Mouse (Mus musculus): ENCODE measurements around the gene Tmem199. TPM values are rescaled to one million over a fixed set of nuclear protein-coding genes. Genes with fewer than 3 reads are reported as not detected.

Gene Tmem199
- polyA plus RNA-seq, 1 experiment from 2014 or later, result 49.2 TPM

DNA sequence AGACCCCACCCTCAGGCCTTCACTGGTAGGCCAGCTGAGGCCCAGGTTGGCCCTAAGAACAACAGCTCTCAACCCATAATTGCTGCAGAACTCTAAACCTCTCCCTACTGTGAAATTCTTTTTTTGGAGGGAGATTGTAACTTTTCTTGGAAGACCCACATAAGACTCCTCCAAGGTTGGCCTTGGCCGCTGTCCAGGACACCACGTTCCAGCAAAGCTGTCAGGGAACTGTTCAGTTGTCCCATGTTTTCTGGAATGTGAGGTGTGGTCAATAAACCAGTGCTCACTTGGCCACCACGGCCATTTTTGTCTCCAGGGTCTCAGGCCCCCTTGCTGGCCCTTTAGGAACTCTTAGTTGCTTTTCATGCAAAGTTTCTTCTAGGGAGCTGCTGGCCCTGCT is 9.9 kb upstream of the Tmem199 start:
- ATAC-seq, result no peak
- Histone ChIP-seq H3K27me3 (replicated peaks; ENCODE audit: control insufficient read depth, insufficient read depth, low read length) (no peaks in the 10 kb centered on the region), H3K4me2 (replicated peaks; ENCODE audit: low read depth) (no peak overlapping the region), H3K9ac (ENCODE audit: low read depth, low read length) (no peak overlapping the region), H3K27ac (ENCODE audit: low read depth, low read length) (no peak overlapping the region), H3K9me3 (ENCODE audit: control insufficient read depth) (no peaks in the 10 kb centered on the region), H3K36me3 (ENCODE audit: control insufficient read depth, insufficient read depth) (peaks cover 86% of the 10 kb centered on the region), H3K4me3 (ENCODE audit: low read depth, low read length) (no peak overlapping the region), H3K4me1 (replicated peaks; ENCODE audit: control insufficient read depth, insufficient read depth, low read length) (no peaks in the 10 kb centered on the region)
- TF ChIP-seq CTCF (IDR thresholded peaks at IDR 0.05; ENCODE audit: low read depth), result no peak
- 84% methylated on average over 3 of the region's 3 CpGs for WGBS

DNA sequence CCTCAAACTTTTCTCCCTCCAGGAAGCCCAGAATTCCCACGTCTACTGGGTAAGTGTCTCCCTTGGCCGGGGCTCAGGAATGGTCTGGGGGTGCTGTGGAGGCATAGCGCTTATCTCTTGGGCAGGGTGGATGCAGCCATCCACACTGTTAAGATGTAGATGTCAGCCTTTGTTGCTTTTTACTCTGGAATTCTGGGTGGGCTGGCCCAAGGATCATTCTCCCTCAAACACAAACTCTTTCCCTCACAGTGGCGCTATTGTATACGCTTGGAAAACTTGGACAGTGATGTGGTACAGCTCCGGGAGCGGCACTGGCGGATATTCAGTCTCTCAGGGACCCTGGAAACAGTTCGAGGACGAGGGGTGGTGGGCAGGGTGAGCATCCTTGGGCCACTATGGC is 7.0 kb upstream of the Tmem199 start:
- no peaks in the 10 kb centered on the region for H3K4me1 ChIP-seq (replicated peaks; ENCODE audit: control insufficient read depth, insufficient read depth, low read length)
- no peak overlapping the region for H3K4me3 ChIP-seq (ENCODE audit: low read depth, low read length)
- 86% methylated on average over 10 of the region's 10 CpGs for WGBS
- H3K27ac ChIP-seq (ENCODE audit: low read depth, low read length), result no peak overlapping the region
- no peaks in the 10 kb centered on the region for H3K9me3 ChIP-seq (ENCODE audit: control insufficient read depth)
- no peak for ATAC-seq
- TF ChIP-seq CTCF (IDR thresholded peaks at IDR 0.05; ENCODE audit: low read depth), result no peak
- peaks cover 82% of the 10 kb centered on the region for H3K36me3 ChIP-seq (ENCODE audit: control insufficient read depth, insufficient read depth)
- no peaks in the 10 kb centered on the region for H3K27me3 ChIP-seq (replicated peaks; ENCODE audit: control insufficient read depth, insufficient read depth, low read length)
- no peak overlapping the region for H3K4me2 ChIP-seq (replicated peaks; ENCODE audit: low read depth)
- no peak overlapping the region for H3K9ac ChIP-seq (ENCODE audit: low read depth, low read length)

DNA sequence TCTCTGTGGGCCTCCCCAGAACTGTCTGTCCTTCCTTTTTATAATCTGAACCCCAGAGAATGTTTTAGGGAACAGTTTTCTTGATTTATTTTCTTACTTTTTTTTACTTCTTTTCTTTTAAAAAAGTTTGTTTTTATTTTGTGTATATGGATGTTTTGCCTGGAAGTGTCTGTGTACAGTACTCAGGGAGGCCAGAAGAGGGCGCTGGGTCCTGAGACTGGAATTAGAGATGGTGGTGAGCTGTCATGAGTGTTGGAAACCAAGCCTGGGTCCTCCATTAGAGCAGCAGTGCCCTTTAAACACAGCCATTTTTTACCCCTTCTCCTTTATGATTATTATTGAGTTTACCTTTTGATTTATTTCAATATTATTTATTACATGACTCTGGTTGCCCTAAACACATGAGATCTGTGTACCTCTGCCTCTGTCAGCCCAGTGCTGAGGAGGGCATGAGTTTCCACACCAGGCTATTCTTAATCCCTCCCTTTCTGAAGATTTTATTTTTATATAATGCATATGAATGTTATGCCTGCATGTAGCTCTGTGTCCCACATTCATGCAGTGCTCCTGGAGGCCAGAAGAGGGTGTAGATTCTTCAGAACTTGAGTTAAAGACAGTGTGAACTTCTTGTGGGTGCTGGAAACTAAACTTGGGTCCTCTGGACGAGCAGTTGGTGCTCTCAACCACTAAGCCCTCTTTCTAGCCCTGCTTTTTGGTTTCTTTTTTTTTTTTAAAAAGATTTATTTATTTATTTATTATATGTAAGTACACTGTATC is 3.8 kb upstream of the Tmem199 start:
- H3K36me3 ChIP-seq (ENCODE audit: control insufficient read depth, insufficient read depth), result peaks cover 56% of the 10 kb centered on the region

DNA sequence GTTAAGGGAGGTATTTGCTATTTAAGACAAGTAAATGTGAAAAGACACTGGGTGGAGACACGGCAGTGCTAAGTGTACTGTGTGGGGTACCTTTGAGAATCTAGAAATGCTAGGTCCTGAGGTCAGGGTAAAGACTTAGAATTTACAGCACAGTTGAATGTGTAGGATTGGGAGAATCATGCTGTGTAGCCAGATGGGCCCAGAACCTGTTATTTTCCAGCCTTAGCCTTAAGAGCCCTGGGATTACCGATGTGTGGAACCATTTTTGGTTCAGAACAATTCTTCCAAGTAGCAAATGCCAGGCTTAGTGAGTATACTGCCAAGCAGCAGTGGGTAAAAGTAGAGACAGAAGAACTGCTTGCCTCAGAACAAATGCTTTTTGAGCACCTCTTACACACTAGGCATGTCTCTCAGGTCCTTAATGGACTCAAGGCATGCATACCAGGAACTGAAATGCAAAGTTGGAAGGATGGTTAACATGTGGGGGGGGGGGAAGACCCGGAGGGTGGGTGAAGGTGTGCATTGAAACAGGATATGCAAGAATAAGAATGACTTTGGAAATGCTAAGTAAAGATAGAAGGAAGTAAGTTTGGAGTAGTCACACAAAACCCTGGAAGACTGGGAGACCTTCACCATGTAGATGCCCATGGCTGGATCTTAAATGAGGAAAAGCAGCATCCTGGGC is 1.3 kb upstream of the Tmem199 start:
- 0 out of 2 replicates have a peak overlapping the region, but pooled peaks have one; percentile 83 for H3K4me3 ChIP-seq (ENCODE audit: low read depth, low read length)
- no peak for TF ChIP-seq CTCF (IDR thresholded peaks at IDR 0.05; ENCODE audit: low read depth)
- H3K27me3 ChIP-seq (replicated peaks; ENCODE audit: control insufficient read depth, insufficient read depth, low read length), result no peaks in the 10 kb centered on the region
- WGBS, result 67% methylated on average over 3 of the region's 3 CpGs
- H3K9me3 ChIP-seq (ENCODE audit: control insufficient read depth), result no peaks in the 10 kb centered on the region
- no peak overlapping the region for H3K27ac ChIP-seq (ENCODE audit: low read depth, low read length)
- peak overlapping the region; percentile 87 for H3K4me2 ChIP-seq (replicated peaks; ENCODE audit: low read depth)
- H3K36me3 ChIP-seq (ENCODE audit: control insufficient read depth, insufficient read depth), result peaks cover 45% of the 10 kb centered on the region
- peaks cover 6% of the 10 kb centered on the region for H3K4me1 ChIP-seq (replicated peaks; ENCODE audit: control insufficient read depth, insufficient read depth, low read length)
- H3K9ac ChIP-seq (ENCODE audit: low read depth, low read length), result 0 out of 2 replicates have a peak overlapping the region, but pooled peaks have one; percentile 22
- ATAC-seq, result no peak

More for the DNA sequence above, 3.8 kb upstream of the Tmem199 start:
- peak; percentile 61 for TF ChIP-seq CTCF (IDR thresholded peaks at IDR 0.05; ENCODE audit: low read depth)
- H3K4me2 ChIP-seq (replicated peaks; ENCODE audit: low read depth), result no peak overlapping the region
- H3K4me3 ChIP-seq (ENCODE audit: low read depth, low read length), result no peak overlapping the region
- no peak for ATAC-seq
- no peak overlapping the region for H3K9ac ChIP-seq (ENCODE audit: low read depth, low read length)
- no peak overlapping the region for H3K27ac ChIP-seq (ENCODE audit: low read depth, low read length)
- no peaks in the 10 kb centered on the region for H3K27me3 ChIP-seq (replicated peaks; ENCODE audit: control insufficient read depth, insufficient read depth, low read length)
- H3K4me1 ChIP-seq (replicated peaks; ENCODE audit: control insufficient read depth, insufficient read depth, low read length), result peaks cover 6% of the 10 kb centered on the region
- WGBS, result 64% methylated on average over 2 of the region's 2 CpGs
- H3K9me3 ChIP-seq (ENCODE audit: control insufficient read depth), result no peaks in the 10 kb centered on the region

DNA sequence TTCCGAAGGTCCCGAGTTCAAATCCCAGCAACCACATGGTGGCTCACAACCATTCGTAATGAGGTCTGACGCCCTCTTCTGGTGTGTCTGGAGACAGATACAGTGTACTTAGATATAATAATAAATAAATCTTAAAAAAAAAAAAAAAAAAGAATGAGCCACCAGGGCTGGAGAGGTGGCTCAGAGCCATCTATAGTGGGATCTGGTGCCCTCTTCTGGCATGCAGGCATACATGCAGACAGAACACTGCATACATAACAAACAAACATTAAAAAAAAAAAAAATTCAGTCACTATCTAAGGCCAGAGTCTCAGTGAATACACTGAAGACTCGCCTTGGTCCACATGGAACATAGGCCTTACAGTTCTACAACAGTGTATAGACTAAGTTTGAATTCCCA is 2.8 kb downstream of the Tmem199 start:
- peaks cover 46% of the 10 kb centered on the region; the same call in 1 of the 2 replicates for H3K36me3 ChIP-seq (ENCODE audit: control insufficient read depth, insufficient read depth)
- no peak overlapping the region for H3K4me3 ChIP-seq (ENCODE audit: low read depth, low read length)
- H3K9me3 ChIP-seq (ENCODE audit: control insufficient read depth), result no peaks in the 10 kb centered on the region
- TF ChIP-seq CTCF (IDR thresholded peaks at IDR 0.05; ENCODE audit: low read depth), result peak; percentile 63
- no peak for ATAC-seq
- H3K27me3 ChIP-seq (replicated peaks; ENCODE audit: control insufficient read depth, insufficient read depth, low read length), result no peaks in the 10 kb centered on the region
- H3K4me2 ChIP-seq (replicated peaks; ENCODE audit: low read depth), result no peak overlapping the region
- peaks cover 6% of the 10 kb centered on the region for H3K4me1 ChIP-seq (replicated peaks; ENCODE audit: control insufficient read depth, insufficient read depth, low read length)
- no peak overlapping the region for H3K27ac ChIP-seq (ENCODE audit: low read depth, low read length)
- H3K9ac ChIP-seq (ENCODE audit: low read depth, low read length), result no peak overlapping the region
- WGBS, result 75% methylated on average over 5 of the region's 5 CpGs

DNA sequence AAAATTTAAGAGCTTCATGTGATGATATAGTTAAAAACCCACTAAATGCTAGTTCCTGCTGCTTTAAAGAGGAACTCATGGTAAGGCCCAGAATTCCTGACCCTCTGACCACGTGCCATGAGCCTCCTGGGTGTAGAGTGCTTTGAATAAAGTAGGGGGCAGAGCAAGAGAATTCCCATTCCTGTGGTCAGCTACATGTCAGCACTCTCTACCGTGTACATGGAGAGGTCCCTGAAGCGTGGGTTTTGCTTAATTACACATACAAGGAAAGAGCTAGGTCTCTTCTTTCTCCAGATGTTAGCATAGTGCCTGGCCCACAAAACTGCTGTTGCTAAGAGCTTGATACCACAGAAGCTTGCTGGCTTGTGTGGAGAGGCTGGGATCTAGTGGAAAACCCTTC is 6.5 kb downstream of the Tmem199 start:
- TF ChIP-seq CTCF (IDR thresholded peaks at IDR 0.05; ENCODE audit: low read depth), result no peak
- no peak overlapping the region for H3K4me3 ChIP-seq (ENCODE audit: low read depth, low read length)
- 84% methylated on average over 3 of the region's 3 CpGs for WGBS

More for the DNA sequence above, 6.5 kb downstream of the Tmem199 start:
- no peak overlapping the region for H3K4me2 ChIP-seq (replicated peaks; ENCODE audit: low read depth)
- no peak for ATAC-seq
- no peaks in the 10 kb centered on the region for H3K9me3 ChIP-seq (ENCODE audit: control insufficient read depth)
- peaks cover 39% of the 10 kb centered on the region; the same call in 1 of the 2 replicates for H3K36me3 ChIP-seq (ENCODE audit: control insufficient read depth, insufficient read depth)
- no peaks in the 10 kb centered on the region for H3K4me1 ChIP-seq (replicated peaks; ENCODE audit: control insufficient read depth, insufficient read depth, low read length)
- H3K27ac ChIP-seq (ENCODE audit: low read depth, low read length), result no peak overlapping the region
- H3K9ac ChIP-seq (ENCODE audit: low read depth, low read length), result no peak overlapping the region
- H3K27me3 ChIP-seq (replicated peaks; ENCODE audit: control insufficient read depth, insufficient read depth, low read length), result no peaks in the 10 kb centered on the region
